10 mouse cellular contexts compared by ENCODE assay signal in the genomic region with DNA sequence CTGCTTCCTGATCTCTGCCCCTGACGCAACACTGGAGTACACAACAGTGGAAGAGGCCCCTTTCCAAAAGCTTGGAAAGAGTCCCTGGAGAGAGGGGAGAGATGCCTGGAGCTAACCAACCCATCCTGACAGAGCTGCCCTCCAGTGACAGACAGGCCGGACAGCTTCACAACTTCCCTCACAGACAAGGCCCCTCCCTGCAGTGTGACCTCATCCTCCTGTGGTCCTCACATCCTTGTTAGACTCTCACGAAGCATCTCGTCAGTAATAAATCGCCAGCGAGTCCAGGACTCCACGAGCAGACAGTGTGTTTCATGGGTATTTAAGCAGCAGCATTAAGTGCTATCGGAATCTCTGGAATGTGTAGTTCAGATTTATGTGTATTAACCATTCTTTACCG.
DNase-seq lines count a peak whose midpoint lies in the region; ATAC-seq and TF ChIP-seq lines count a peak whose summit lies in the region.
"Had no signal": no experiment of that assay in that cellular context is flagged by ENCODE, and none has a peak within 500 bp of the region (broad histone marks: within the 10 kb centered on the region; RNA-seq: fewer than 3 reads in every experiment).

No protein-coding gene starts in this region.

- 30% methylated on average over 9 of the region's 9 CpGs for WGBS in heart, embryonic 12.5 days
- WGBS in forebrain, embryonic 16.5 days: 12% methylated on average over 9 of the region's 9 CpGs
- WGBS in midbrain, embryonic 11.5 days: 9% methylated on average over 9 of the region's 9 CpGs

- intact Hi-C loops in heart, postnatal 36 days (cut with DNase I): no loop called here

- H3K27me3 ChIP-seq in heart, embryonic 12.5 days (replicated peaks): peaks cover 9% of the 10 kb centered on the region
- no peaks in the 10 kb centered on the region for H3K27me3 ChIP-seq in Patski
- no peaks in the 10 kb centered on the region for H3K27me3 ChIP-seq in forebrain, embryonic 16.5 days (replicated peaks; ENCODE audit: control insufficient read depth, insufficient read depth, low read length)
- H3K27me3 ChIP-seq in midbrain, embryonic 11.5 days (ENCODE audit: control insufficient read depth, insufficient read depth, low read length): no peaks in the 10 kb centered on the region
- H3K27me3 ChIP-seq: liver, embryonic 13.5 days had no signal

- no peak overlapping the region for H3K9ac ChIP-seq in heart, embryonic 12.5 days
- no peak overlapping the region for H3K9ac ChIP-seq in forebrain, embryonic 16.5 days (replicated peaks; ENCODE audit: low read depth, low read length)
- peak overlapping the region; percentile 24; the same call in 1 of the 2 replicates for H3K9ac ChIP-seq in midbrain, embryonic 11.5 days (ENCODE audit: low read length)
- H3K9ac ChIP-seq: liver, embryonic 13.5 days had no signal

- peaks cover 8% of the 10 kb centered on the region for H3K4me1 ChIP-seq in heart, embryonic 12.5 days (replicated peaks)
- H3K4me1 ChIP-seq in forebrain, embryonic 16.5 days (replicated peaks; ENCODE audit: control insufficient read depth, insufficient read depth, low read length): peaks cover 47% of the 10 kb centered on the region
- H3K4me1 ChIP-seq in midbrain, embryonic 11.5 days (ENCODE audit: control insufficient read depth, insufficient read depth, low read length): peaks cover 47% of the 10 kb centered on the region
- H3K4me1 ChIP-seq: liver, embryonic 13.5 days had no signal

- in situ Hi-C loops in Patski (cut with MboI; ENCODE audit: low pct_unique_long_range_greater_than_20kb): loop anchor here (10.0 kb wide), 1 partner anchor 191 kb away; no protein-coding TSS in a partner anchor

- no peak for ATAC-seq in heart, embryonic 12.5 days (ENCODE audit: insufficient number of reproducible peaks, low FRiP score)
- peak; percentile 72 for ATAC-seq in Patski
- no peak; the same call in 1 of the 2 replicates for ATAC-seq in forebrain, embryonic 16.5 days
- ATAC-seq in midbrain, embryonic 11.5 days (ENCODE audit: low FRiP score): peak; percentile 49; the same call in 1 of the 2 replicates

- H3K36me3 ChIP-seq in heart, embryonic 12.5 days: no peaks in the 10 kb centered on the region
- peaks cover 3% of the 10 kb centered on the region for H3K36me3 ChIP-seq in forebrain, embryonic 16.5 days (ENCODE audit: control insufficient read depth, insufficient read depth)
- H3K36me3 ChIP-seq in midbrain, embryonic 11.5 days (ENCODE audit: control insufficient read depth, insufficient read depth, low read length): 0 out of 2 replicates have a peak, but pooled peaks cover 2% of the 10 kb centered on the region
- H3K36me3 ChIP-seq: liver, embryonic 13.5 days had no signal

- no peak for DNase-seq in heart, postnatal 36 days
- DNase-seq in Patski (ENCODE audit: low read depth, low spot score): no peak
- DNase-seq in midbrain, embryonic 11.5 days (ENCODE audit: low spot score, missing footprints): peak; percentile 90
- no peak for DNase-seq in thymus, postnatal 4 days
- no peak for DNase-seq in layer of hippocampus, postnatal 25 days (ENCODE audit: extremely low spot score in 1 of 2, low spot score in 1 of 2)
- DNase-seq in ovary, postnatal 36 days (ENCODE audit: low spot score): no peak
- DNase-seq: adrenal gland, postnatal 36 days; liver, embryonic 13.5 days had no signal

- no peaks in the 10 kb centered on the region for H3K9me3 ChIP-seq in heart, embryonic 12.5 days (replicated peaks)
- no peaks in the 10 kb centered on the region for H3K9me3 ChIP-seq in forebrain, embryonic 16.5 days (ENCODE audit: control insufficient read depth, low read length)
- no peaks in the 10 kb centered on the region for H3K9me3 ChIP-seq in midbrain, embryonic 11.5 days (ENCODE audit: control insufficient read depth, low read length)
- H3K9me3 ChIP-seq: liver, embryonic 13.5 days had no signal

- CTCF ChIA-PET in Patski (lab: Charles Lee): no interaction called here

- POLR2A ChIA-PET in Patski (lab: Charles Lee): interaction anchor here (1.0 kb wide), 1 partner anchor 151 kb away, joined by 3 read pairs; no protein-coding TSS in a partner anchor

- H3K27ac ChIP-seq in heart, embryonic 12.5 days (ENCODE audit: poor library complexity, severe bottlenecking): no peak overlapping the region
- H3K27ac ChIP-seq in forebrain, embryonic 16.5 days (ENCODE audit: low read length): no peak overlapping the region
- peak overlapping the region; percentile 65 for H3K27ac ChIP-seq in midbrain, embryonic 11.5 days (ENCODE audit: low read depth, low read length)
- H3K27ac ChIP-seq: liver, embryonic 13.5 days had no signal

- H3K4me3 ChIP-seq in heart, embryonic 12.5 days: no peak overlapping the region
- H3K4me3 ChIP-seq in forebrain, embryonic 16.5 days (replicated peaks; ENCODE audit: low read length): no peak overlapping the region
- no peak overlapping the region for H3K4me3 ChIP-seq in midbrain, embryonic 11.5 days (ENCODE audit: low read depth, low read length)
- H3K4me3 ChIP-seq: liver, embryonic 13.5 days had no signal

- 0 out of 2 replicates have a peak overlapping the region, but pooled peaks have one; percentile 5 for H3K4me2 ChIP-seq in heart, embryonic 12.5 days
- H3K4me2 ChIP-seq in forebrain, embryonic 16.5 days (ENCODE audit: low read length): peak overlapping the region; percentile 12; the same call in 1 of the 2 replicates
- H3K4me2 ChIP-seq in midbrain, embryonic 11.5 days: peak overlapping the region; percentile 24
- H3K4me2 ChIP-seq: liver, embryonic 13.5 days had no signal

- TF ChIP-seq CTCF in Patski (IDR thresholded peaks at IDR 0.05): no peak

Comparison
In these comparisons a context has a peak if more than half of its experiments do, and no peak if none do; other contexts are left out.
1. ATAC-seq: peak in Patski (single experiment) and midbrain, embryonic 11.5 days (single experiment); none in heart, embryonic 12.5 days (single experiment) and forebrain, embryonic 16.5 days (single experiment).
2. Peak in every context shown above with its lines, with median percentiles within 50 percentile points of each other: H3K4me2 ChIP-seq.